Mouse (Mus musculus) midbrain, embryonic 12.5 days (tissue): Measurements from ENCODE around the gene Sfmbt1. TPM values are rescaled to one million over a fixed set of nuclear protein-coding genes. Genes with fewer than 3 reads are reported as not detected.

ENCODE experiments used
- ATAC-seq: fragments of 200-750 bp; cut with Nextera tagmentation; 2 replicates; pipeline ENCODE4 v1.8.0; 2017; ENCODE audit warnings: low read depth, moderate TSS enrichment, moderate library complexity; ENCODE audit not compliant: low FRiP score
- H3K27ac ChIP-seq: fragments of 300-500 bp; sonication (generic); replicated peaks from 2 replicates; pipeline ENCODE4 v1.5.1; 2016; ENCODE audit warnings: mild to moderate bottlenecking
- H3K27me3 ChIP-seq: fragments of 300-500 bp; sonication (generic); 2 replicates; pipeline ENCODE4 v1.6.1; 2016; ENCODE audit warnings: mild to moderate bottlenecking
- H3K36me3 ChIP-seq: fragments of 300-500 bp; sonication (generic); 2 replicates; pipeline ENCODE4 v1.6.1; 2016
- H3K4me1 ChIP-seq: fragments of 300-500 bp; sonication (generic); 2 replicates; pipeline ENCODE4 v1.6.1; 2016
- H3K4me2 ChIP-seq: fragments of 300-500 bp; sonication (generic); replicated peaks from 2 replicates; pipeline ENCODE4 v1.6.1; 2016; ENCODE audit warnings: mild to moderate bottlenecking, moderate library complexity
- H3K4me3 ChIP-seq: fragments of 300-500 bp; sonication (generic); 2 replicates; pipeline ENCODE4 v1.5.1; 2016; ENCODE audit warnings: mild to moderate bottlenecking
- H3K9ac ChIP-seq: fragments of 300-500 bp; sonication (generic); replicated peaks from 2 replicates; pipeline ENCODE4 v1.6.1; 2016; ENCODE audit warnings: mild to moderate bottlenecking, moderate library complexity
- H3K9me3 ChIP-seq: fragments of 300-500 bp; sonication (generic); 2 replicates; pipeline ENCODE4 v1.6.1; 2016; ENCODE audit warnings: mild to moderate bottlenecking
- WGBS: fragments of 180-500 bp; shearing (Covaris S2); methylation state at CpG from one replicate; pipeline ENCODE4 v1.1.7; 2016; 5-methylcytosine and 5-hydroxymethylcytosine counted together
- polyA plus RNA-seq: library from polyadenylated mRNA; unstranded; fragments of >200 nt; fragmentation: Nextera tagmentation; extraction: Ambion mirVana; gene quantifications from 2 replicates; pipeline ENCODE4 v1.2.1, GENCODE M21; 2016

Sfmbt1 gene
- polyA plus RNA-seq, 1 experiment from 2014 or later = 21.5 TPM

- peaks cover 10% of the 10 kb centered on the region for H3K27me3 ChIP-seq
- 92% methylated on average over 1 of the region's 1 CpGs for WGBS
- peaks cover 12% of the 10 kb centered on the region for H3K4me1 ChIP-seq
- H3K36me3 ChIP-seq = no peaks in the 10 kb centered on the region
- H3K27ac ChIP-seq = no peak overlapping the region
- no peak for ATAC-seq
- no peak overlapping the region for H3K4me2 ChIP-seq
- no peaks in the 10 kb centered on the region for H3K9me3 ChIP-seq
- no peak overlapping the region for H3K4me3 ChIP-seq
- H3K9ac ChIP-seq = no peak overlapping the region
Observed at GRCm38 (mm10) chr14:30719514-30719913, 4.9 kb downstream of the Sfmbt1 start.

- WGBS = 83% methylated on average over 1 of the region's 1 CpGs
- no peak for ATAC-seq
- Histone ChIP-seq H3K4me3 (no peak overlapping the region), H3K4me1 (peaks cover 8% of the 10 kb centered on the region), H3K27ac (no peak overlapping the region), H3K9ac (no peak overlapping the region), H3K27me3 (no peaks in the 10 kb centered on the region), H3K36me3 (no peaks in the 10 kb centered on the region), H3K9me3 (no peaks in the 10 kb centered on the region), H3K4me2 (no peak overlapping the region)
Observed at GRCm38 (mm10) chr14:30721850-30722249, 7.2 kb downstream of the Sfmbt1 start.

- no peak for ATAC-seq
- no peaks in the 10 kb centered on the region for H3K27me3 ChIP-seq
- peaks cover 5% of the 10 kb centered on the region for H3K4me1 ChIP-seq
- H3K4me2 ChIP-seq = no peak overlapping the region
- no peak overlapping the region for H3K27ac ChIP-seq
- no peak overlapping the region for H3K9ac ChIP-seq
- no peaks in the 10 kb centered on the region for H3K36me3 ChIP-seq
- H3K9me3 ChIP-seq = no peaks in the 10 kb centered on the region
- WGBS = 89% methylated on average over 5 of the region's 5 CpGs
- no peak overlapping the region for H3K4me3 ChIP-seq
Observed at GRCm38 (mm10) chr14:30722406-30722805, 7.8 kb downstream of the Sfmbt1 start.

GRCm38 (mm10) chr14:30731896-30732295 is 17.2 kb downstream of the Sfmbt1 start:
- H3K4me3 ChIP-seq = no peak overlapping the region
- H3K4me1 ChIP-seq = no peaks in the 10 kb centered on the region
- no peak overlapping the region for H3K4me2 ChIP-seq
- 90% methylated on average over 3 of the region's 3 CpGs for WGBS
- no peaks in the 10 kb centered on the region for H3K27me3 ChIP-seq
- H3K27ac ChIP-seq = no peak overlapping the region
- ATAC-seq = no peak
- H3K36me3 ChIP-seq = no peaks in the 10 kb centered on the region; the same call in 1 of the 2 replicates
- H3K9me3 ChIP-seq = no peaks in the 10 kb centered on the region
- H3K9ac ChIP-seq = no peak overlapping the region

GRCm38 (mm10) chr14:30734665-30735064 is 20.0 kb downstream of the Sfmbt1 start:
- no peak overlapping the region for H3K27ac ChIP-seq
- no peak overlapping the region for H3K4me3 ChIP-seq
- no peak overlapping the region for H3K9ac ChIP-seq
- no peaks in the 10 kb centered on the region; the same call in 1 of the 2 replicates for H3K36me3 ChIP-seq
- H3K9me3 ChIP-seq = no peaks in the 10 kb centered on the region
- no peaks in the 10 kb centered on the region for H3K4me1 ChIP-seq
- H3K4me2 ChIP-seq = no peak overlapping the region
- WGBS = 96% methylated on average over 5 of the region's 5 CpGs
- no peaks in the 10 kb centered on the region for H3K27me3 ChIP-seq
- no peak for ATAC-seq

GRCm38 (mm10) chr14:30735810-30736209 is 21.2 kb downstream of the Sfmbt1 start:
- Histone ChIP-seq H3K4me3 (no peak overlapping the region), H3K36me3 (no peaks in the 10 kb centered on the region; the same call in 1 of the 2 replicates), H3K4me2 (no peak overlapping the region), H3K9me3 (no peaks in the 10 kb centered on the region), H3K27ac (no peak overlapping the region), H3K4me1 (no peaks in the 10 kb centered on the region), H3K9ac (no peak overlapping the region), H3K27me3 (no peaks in the 10 kb centered on the region)
- no peak for ATAC-seq
- WGBS = 82% methylated on average over 3 of the region's 3 CpGs

- Histone ChIP-seq H3K4me1 (no peaks in the 10 kb centered on the region), H3K4me2 (no peak overlapping the region), H3K4me3 (no peak overlapping the region), H3K9ac (no peak overlapping the region), H3K27ac (no peak overlapping the region), H3K27me3 (no peaks in the 10 kb centered on the region), H3K9me3 (no peaks in the 10 kb centered on the region), H3K36me3 (no peaks in the 10 kb centered on the region; the same call in 1 of the 2 replicates)
- 93% methylated on average over 1 of the region's 1 CpGs for WGBS
- no peak for ATAC-seq
Observed at GRCm38 (mm10) chr14:30736413-30736812, 21.8 kb downstream of the Sfmbt1 start.

- 86% methylated on average over 3 of the region's 3 CpGs for WGBS
- Histone ChIP-seq H3K4me1 (no peaks in the 10 kb centered on the region), H3K4me3 (no peak overlapping the region), H3K4me2 (no peak overlapping the region), H3K36me3 (peaks cover 6% of the 10 kb centered on the region; the same call in 1 of the 2 replicates), H3K9me3 (no peaks in the 10 kb centered on the region), H3K27ac (no peak overlapping the region), H3K9ac (no peak overlapping the region), H3K27me3 (no peaks in the 10 kb centered on the region)
- ATAC-seq = no peak
Observed at GRCm38 (mm10) chr14:30743891-30744290, 29.2 kb downstream of the Sfmbt1 start.

GRCm38 (mm10) chr14:30746160-30746559 is 31.5 kb downstream of the Sfmbt1 start:
- no peak overlapping the region for H3K4me2 ChIP-seq
- H3K9ac ChIP-seq = no peak overlapping the region
- no peaks in the 10 kb centered on the region for H3K9me3 ChIP-seq
- H3K36me3 ChIP-seq = peaks cover 6% of the 10 kb centered on the region; the same call in 1 of the 2 replicates
- no peak for ATAC-seq
- 94% methylated on average over 1 of the region's 1 CpGs for WGBS
- H3K4me3 ChIP-seq = no peak overlapping the region
- no peaks in the 10 kb centered on the region for H3K27me3 ChIP-seq
- H3K4me1 ChIP-seq = no peaks in the 10 kb centered on the region
- no peak overlapping the region for H3K27ac ChIP-seq

- H3K27me3 ChIP-seq = no peaks in the 10 kb centered on the region
- H3K4me2 ChIP-seq = no peak overlapping the region
- H3K4me1 ChIP-seq = no peaks in the 10 kb centered on the region
- 0 out of 2 replicates have a peak, but pooled peaks cover 3% of the 10 kb centered on the region for H3K36me3 ChIP-seq
- no peak overlapping the region for H3K9ac ChIP-seq
- no peak for ATAC-seq
- 92% methylated on average over 3 of the region's 3 CpGs for WGBS
- H3K9me3 ChIP-seq = no peaks in the 10 kb centered on the region
- H3K4me3 ChIP-seq = no peak overlapping the region
- H3K27ac ChIP-seq = no peak overlapping the region
Observed at GRCm38 (mm10) chr14:30757239-30757638, 42.6 kb downstream of the Sfmbt1 start.

GRCm38 (mm10) chr14:30761211-30761610 is 46.6 kb downstream of the Sfmbt1 start:
- Histone ChIP-seq H3K27me3 (no peaks in the 10 kb centered on the region), H3K27ac (no peak overlapping the region), H3K9ac (no peak overlapping the region), H3K4me3 (no peak overlapping the region), H3K4me1 (no peaks in the 10 kb centered on the region), H3K9me3 (no peaks in the 10 kb centered on the region), H3K36me3 (0 out of 2 replicates have a peak, but pooled peaks cover 3% of the 10 kb centered on the region), H3K4me2 (no peak overlapping the region)
- no peak for ATAC-seq
- WGBS = 93% methylated on average over 1 of the region's 1 CpGs

GRCm38 (mm10) chr14:30762131-30762903 is 47.7 kb downstream of the Sfmbt1 start:
- no peak for ATAC-seq
- no peaks in the 10 kb centered on the region for H3K9me3 ChIP-seq
- no peaks in the 10 kb centered on the region for H3K4me1 ChIP-seq
- H3K36me3 ChIP-seq = 0 out of 2 replicates have a peak, but pooled peaks cover 3% of the 10 kb centered on the region
- 87% methylated on average over 7 of the region's 7 CpGs for WGBS
- H3K4me2 ChIP-seq = no peak overlapping the region
- no peaks in the 10 kb centered on the region for H3K27me3 ChIP-seq
- no peak overlapping the region for H3K27ac ChIP-seq
- no peak overlapping the region for H3K9ac ChIP-seq
- H3K4me3 ChIP-seq = no peak overlapping the region
